In genomic region chr4:117737559-117737958, GRCm38 (mm10) we compare ENCODE assay signal across 11 mouse cellular contexts. TPM values are rescaled to one million over a fixed set of nuclear protein-coding genes. Genes with fewer than 3 reads are reported as not detected.
DNase-seq lines count a peak whose midpoint lies in the region; ATAC-seq and TF ChIP-seq lines count a peak whose summit lies in the region.
"Had no signal": no experiment of that assay in that cellular context is flagged by ENCODE, and none has a peak within 500 bp of the region (broad histone marks: within the 10 kb centered on the region; RNA-seq: fewer than 3 reads in every experiment).

No protein-coding gene starts in this region.

- no peak for ATAC-seq in kidney, embryonic 16.5 days (ENCODE audit: low FRiP score, low TSS enrichment)
- ATAC-seq in liver, embryonic 14.5 days (ENCODE audit: insufficient read depth): no peak
- ATAC-seq in midbrain, embryonic 15.5 days (replicated peaks): no peak

- in situ Hi-C loops in ES-E14 (cut with MboI; ENCODE audit: low sequenced_read_pairs in 2 of 2, unreplicated experiment in 2 of 2): no loop called here

- no peaks in the 10 kb centered on the region for H3K4me1 ChIP-seq in kidney, adult 2 months (ENCODE audit: control insufficient read depth, insufficient read depth, low read length)
- no peaks in the 10 kb centered on the region for H3K4me1 ChIP-seq in kidney, embryonic 16.5 days (ENCODE audit: insufficient read depth, low read length)
- no peaks in the 10 kb centered on the region for H3K4me1 ChIP-seq in ES-E14 (ENCODE audit: control insufficient read depth in 2 of 2, insufficient read depth in 2 of 2, low read length in 2 of 2, poor library complexity in 1 of 2)
- no peaks in the 10 kb centered on the region for H3K4me1 ChIP-seq in liver, embryonic 14.5 days (replicated peaks; ENCODE audit: control insufficient read depth in 2 of 2, insufficient read depth in 2 of 2, low read length in 1 of 2)
- no peaks in the 10 kb centered on the region for H3K4me1 ChIP-seq in midbrain, embryonic 15.5 days
- H3K4me1 ChIP-seq: embryonic facial prominence, embryonic 13.5 days; stomach, embryonic 15.5 days had no signal

- H3K9me3 ChIP-seq in kidney, embryonic 16.5 days (ENCODE audit: low read length): no peaks in the 10 kb centered on the region
- H3K9me3 ChIP-seq in ES-E14 (ENCODE audit: control insufficient read depth, insufficient read depth, low read depth, low read length): no peaks in the 10 kb centered on the region
- no peaks in the 10 kb centered on the region for H3K9me3 ChIP-seq in liver, embryonic 14.5 days (ENCODE audit: control insufficient read depth, low read length)
- no peaks in the 10 kb centered on the region for H3K9me3 ChIP-seq in midbrain, embryonic 15.5 days
- H3K9me3 ChIP-seq: embryonic facial prominence, embryonic 13.5 days; stomach, embryonic 15.5 days had no signal

- H3K4me2 ChIP-seq in kidney, embryonic 16.5 days (replicated peaks; ENCODE audit: low read depth, low read length): no peak overlapping the region
- no peak overlapping the region for H3K4me2 ChIP-seq in liver, embryonic 14.5 days (ENCODE audit: low read depth)
- H3K4me2 ChIP-seq in midbrain, embryonic 15.5 days: no peak overlapping the region
- H3K4me2 ChIP-seq: embryonic facial prominence, embryonic 13.5 days; stomach, embryonic 15.5 days had no signal

- no peak overlapping the region for H3K27ac ChIP-seq in kidney, adult 2 months (ENCODE audit: insufficient read depth, low read depth, low read length)
- no peak overlapping the region for H3K27ac ChIP-seq in kidney, embryonic 16.5 days (ENCODE audit: low read length)
- H3K27ac ChIP-seq in ES-E14 (ENCODE audit: insufficient read depth, low read depth, low read length, poor library complexity, severe bottlenecking): no peak overlapping the region
- no peak overlapping the region for H3K27ac ChIP-seq in liver, embryonic 14.5 days
- no peak overlapping the region for H3K27ac ChIP-seq in midbrain, embryonic 15.5 days
- H3K27ac ChIP-seq: embryonic facial prominence, embryonic 13.5 days; stomach, embryonic 15.5 days had no signal

- TF ChIP-seq EP300 in liver, embryonic 14.5 days (IDR thresholded peaks at IDR 0.05; ENCODE audit: low read depth): no peak

- no peak overlapping the region for H3K4me3 ChIP-seq in kidney, adult 2 months (ENCODE audit: insufficient read depth, low read depth, low read length)
- no peak overlapping the region for H3K4me3 ChIP-seq in kidney, embryonic 16.5 days (ENCODE audit: low read length)
- no peak overlapping the region for H3K4me3 ChIP-seq in ES-E14 (ENCODE audit: insufficient read depth in 1 of 2, low read depth in 1 of 2, low read length in 2 of 2, poor library complexity in 1 of 2, severe bottlenecking in 1 of 2)
- H3K4me3 ChIP-seq in liver, embryonic 14.5 days (ENCODE audit: insufficient read depth in 1 of 2, low read depth in 2 of 2, low read length in 2 of 2): no peak overlapping the region
- H3K4me3 ChIP-seq in midbrain, embryonic 15.5 days: no peak overlapping the region
- H3K4me3 ChIP-seq: embryonic facial prominence, embryonic 13.5 days; stomach, embryonic 15.5 days had no signal

- H3K27me3 ChIP-seq in kidney, adult 2 months (replicated peaks; ENCODE audit: control insufficient read depth, insufficient read depth, low read length): no peaks in the 10 kb centered on the region
- no peaks in the 10 kb centered on the region for H3K27me3 ChIP-seq in kidney, embryonic 16.5 days (ENCODE audit: insufficient read depth, low read length)
- H3K27me3 ChIP-seq in liver, embryonic 14.5 days (ENCODE audit: control insufficient read depth, insufficient read depth, low read length): no peaks in the 10 kb centered on the region
- no peaks in the 10 kb centered on the region for H3K27me3 ChIP-seq in midbrain, embryonic 15.5 days (replicated peaks)
- H3K27me3 ChIP-seq: embryonic facial prominence, embryonic 13.5 days; stomach, embryonic 15.5 days had no signal

- intact Hi-C loops in left cerebral cortex, postnatal 25 days (cut with DNase I): no loop called here

- peak; percentile 65 for TF ChIP-seq CTCF in kidney, adult 2 months (conservative IDR thresholded peaks at IDR 0.05; ENCODE audit: insufficient read depth, insufficient read length, low read depth, low read length)
- TF ChIP-seq CTCF in liver, embryonic 14.5 days (IDR thresholded peaks at IDR 0.05; ENCODE audit: low read depth): peak; percentile 54

- 47% methylated on average over 8 of the region's 8 CpGs for whole genome bisulfite sequencing in kidney, adult 2 months
- WGBS in kidney, embryonic 16.5 days: 50% methylated on average over 8 of the region's 8 CpGs
- WGBS in liver, embryonic 14.5 days (ENCODE audit: insufficient replicate concordance): 37% methylated on average over 8 of the region's 8 CpGs
- 47% methylated on average over 8 of the region's 8 CpGs for WGBS in midbrain, embryonic 15.5 days

- no peak for TF ChIP-seq POLR2A in kidney, adult 2 months (IDR thresholded peaks at IDR 0.05; ENCODE audit: low read depth, low read length)

- no peaks in the 10 kb centered on the region for H3K36me3 ChIP-seq in kidney, adult 2 months (ENCODE audit: control insufficient read depth, insufficient read depth, low read length)
- H3K36me3 ChIP-seq in kidney, embryonic 16.5 days (ENCODE audit: insufficient read depth, low read length): no peaks in the 10 kb centered on the region
- no peaks in the 10 kb centered on the region for H3K36me3 ChIP-seq in ES-E14 (ENCODE audit: control insufficient read depth, insufficient read depth, low read length, poor library complexity, severe bottlenecking)
- no peaks in the 10 kb centered on the region for H3K36me3 ChIP-seq in liver, embryonic 14.5 days (replicated peaks; ENCODE audit: control insufficient read depth, insufficient read depth, low read depth)
- H3K36me3 ChIP-seq in midbrain, embryonic 15.5 days (replicated peaks): no peaks in the 10 kb centered on the region
- H3K36me3 ChIP-seq: embryonic facial prominence, embryonic 13.5 days; stomach, embryonic 15.5 days had no signal

- no peak overlapping the region for H3K9ac ChIP-seq in kidney, embryonic 16.5 days (replicated peaks; ENCODE audit: low read length)
- no peak overlapping the region for H3K9ac ChIP-seq in ES-E14 (ENCODE audit: insufficient read depth, low read depth, low read length, poor library complexity, severe bottlenecking)
- no peak overlapping the region for H3K9ac ChIP-seq in liver, embryonic 14.5 days (replicated peaks)
- no peak overlapping the region for H3K9ac ChIP-seq in midbrain, embryonic 15.5 days
- H3K9ac ChIP-seq: embryonic facial prominence, embryonic 13.5 days; stomach, embryonic 15.5 days had no signal

- peak; percentile 24 for DNase-seq in kidney, adult 2 months
- peak; percentile 36 for DNase-seq in ES-E14 (ENCODE audit: low read depth, low spot score)
- peak; percentile 10 for DNase-seq in c-Kit-positive CD71-negative TER-119-negative erythroid progenitor cells, embryonic 14.5 days (ENCODE audit: low read depth)
- peak in 1 of 3 experiments; percentile 1 for DNase-seq in liver, embryonic 14.5 days (ENCODE audit: low read depth in 3 of 3, low spot score in 3 of 3)
- no peak for DNase-seq in spleen, adult 12 weeks (ENCODE audit: low spot score)
- no peak for DNase-seq in left cerebral cortex, postnatal 25 days (ENCODE audit: low spot score in 2 of 2)

TF ChIP-seq in ES-E14, 5 proteins besides CTCF, POLR2A, EP300 and RAD21:
- no peak for TF ChIP-seq MAFK (IDR thresholded peaks at IDR 0.05; ENCODE audit: insufficient read depth, low read depth, low read length)
- no peak for TF ChIP-seq CHD2 (IDR thresholded peaks at IDR 0.05; ENCODE audit: low read depth, low read length)
- TF ChIP-seq ZNF384 (IDR thresholded peaks at IDR 0.05; ENCODE audit: low read depth, low read length): no peak
- no peak for TF ChIP-seq ZC3H11A (IDR thresholded peaks at IDR 0.05; ENCODE audit: borderline replicate concordance, low read depth, low read length)
- TF ChIP-seq HCFC1 (IDR thresholded peaks at IDR 0.05; ENCODE audit: borderline replicate concordance, insufficient read depth, low read length): no peak

RNA-seq across cellular contexts. Expression of gene Gm12845, which starts 13.3 kb away (rescaled TPM):
- polyA plus RNA-seq in kidney, adult 2 months (2012; rRNA removed): not detected in 2 replicates
- not detected in 2 replicates for polyA plus RNA-seq in kidney, embryonic 16.5 days (2015; fragmentation: Nextera tagmentation; extraction: Ambion mirVana)
- not detected in 2 replicates for total RNA-seq in ES-E14 (2012; rRNA removed)
- not detected in 2 replicates for polyA plus RNA-seq in liver, embryonic 14.5 days (2012; rRNA removed)
- not detected in 2 replicates for polyA plus RNA-seq in liver, embryonic 14.5 days (2014; fragmentation: Nextera tagmentation; extraction: Ambion mirVana)
- not detected for total RNA-seq in left cerebral cortex, postnatal 25 days (2021)
- polyA plus RNA-seq in midbrain, embryonic 15.5 days (2015; fragmentation: Nextera tagmentation; extraction: Ambion mirVana): not detected in 2 replicates
- polyA plus RNA-seq: embryonic facial prominence, embryonic 13.5 days; liver, embryonic 16.5 days; stomach, embryonic 15.5 days had no signal

RNA-seq across cellular contexts. Expression of gene Klf17, which starts 27.9 kb away (rescaled TPM):
- not detected in 2 replicates for polyA plus RNA-seq in kidney, adult 2 months (2012; rRNA removed)
- polyA plus RNA-seq in kidney, embryonic 16.5 days (2015; fragmentation: Nextera tagmentation; extraction: Ambion mirVana): 0.06 TPM in 1 of 2 replicates, not detected in the other
- 0.53 and 0.76 TPM in 2 replicates for total RNA-seq in ES-E14 (2012; rRNA removed)
- polyA plus RNA-seq in liver, embryonic 14.5 days (2012; rRNA removed): not detected in 2 replicates
- not detected in 2 replicates for polyA plus RNA-seq in liver, embryonic 14.5 days (2014; fragmentation: Nextera tagmentation; extraction: Ambion mirVana)
- total RNA-seq in left cerebral cortex, postnatal 25 days (2021): not detected
- not detected in 2 replicates for polyA plus RNA-seq in midbrain, embryonic 15.5 days (2015; fragmentation: Nextera tagmentation; extraction: Ambion mirVana)
- polyA plus RNA-seq: embryonic facial prominence, embryonic 13.5 days; liver, embryonic 16.5 days had no signal

RNA-seq across cellular contexts. Expression of gene Dmap1, which starts 55.5 kb away (rescaled TPM):
- polyA plus RNA-seq in kidney, adult 2 months (2012; rRNA removed): 14.8 and 17.0 TPM in 2 replicates
- polyA plus RNA-seq in kidney, embryonic 16.5 days (2015; fragmentation: Nextera tagmentation; extraction: Ambion mirVana): 61.0 and 64.8 TPM in 2 replicates
- 53.6 and 55.5 TPM in 2 replicates for total RNA-seq in ES-E14 (2012; rRNA removed)
- polyA plus RNA-seq in liver, embryonic 14.5 days (2012; rRNA removed): 10.7 and 14.1 TPM in 2 replicates
- 19.2 and 25.4 TPM in 2 replicates for polyA plus RNA-seq in liver, embryonic 14.5 days (2014; fragmentation: Nextera tagmentation; extraction: Ambion mirVana)
- total RNA-seq in left cerebral cortex, postnatal 25 days (2021): 10 to 100 TPM; 33.1 to 35.2 TPM
- polyA plus RNA-seq in midbrain, embryonic 15.5 days (2015; fragmentation: Nextera tagmentation; extraction: Ambion mirVana): 82.5 and 84.8 TPM in 2 replicates

Comparison
In these comparisons a context has a peak if more than half of its experiments do, and no peak if none do; other contexts are left out.
1. DNase-seq: peak in kidney, adult 2 months (single experiment), ES-E14 (single experiment) and c-Kit-positive CD71-negative TER-119-negative erythroid progenitor cells, embryonic 14.5 days (single experiment); none in spleen, adult 12 weeks (single experiment) and left cerebral cortex, postnatal 25 days (0 of 2).